Mouse (Mus musculus): ENCODE measurements around the gene 5430427O19Rik. TPM values are rescaled to one million over a fixed set of nuclear protein-coding genes. Genes with fewer than 3 reads are reported as not detected.

The 5430427O19Rik gene
- total RNA-seq, 1 experiment = 0.04 TPM

GRCm38 (mm10) chrX:85855938-85856337 lies 14.2 kb upstream of the 5430427O19Rik start:
- in situ Hi-C loops (cut with MboI; ENCODE audit: low sequenced_read_pairs in 2 of 2, unreplicated experiment in 2 of 2) = no loop called here
- H3K9ac ChIP-seq (ENCODE audit: insufficient read depth, low read depth, low read length, poor library complexity, severe bottlenecking) = no peak overlapping the region
- no peak overlapping the region for H3K4me3 ChIP-seq (ENCODE audit: insufficient read depth in 1 of 2, low read depth in 1 of 2, low read length in 2 of 2, poor library complexity in 1 of 2, severe bottlenecking in 1 of 2)
- no peak overlapping the region for H3K27ac ChIP-seq (ENCODE audit: insufficient read depth, low read depth, low read length, poor library complexity, severe bottlenecking)
- H3K36me3 ChIP-seq (ENCODE audit: control insufficient read depth, insufficient read depth, low read length, poor library complexity, severe bottlenecking) = no peaks in the 10 kb centered on the region
- H3K9me3 ChIP-seq (ENCODE audit: control insufficient read depth, insufficient read depth, low read depth, low read length) = no peaks in the 10 kb centered on the region
- TF ChIP-seq CHD2 (IDR thresholded peaks at IDR 0.05; ENCODE audit: low read depth, low read length) = no peak
- no peak for TF ChIP-seq MAFK (IDR thresholded peaks at IDR 0.05; ENCODE audit: insufficient read depth, low read depth, low read length)
- no peak for TF ChIP-seq ZNF384 (IDR thresholded peaks at IDR 0.05; ENCODE audit: low read depth, low read length)
- no peak for TF ChIP-seq ZC3H11A (IDR thresholded peaks at IDR 0.05; ENCODE audit: borderline replicate concordance, low read depth, low read length)
- no peaks in the 10 kb centered on the region for H3K4me1 ChIP-seq (ENCODE audit: control insufficient read depth in 2 of 2, insufficient read depth in 2 of 2, low read length in 2 of 2, poor library complexity in 1 of 2)
- DNase-seq (ENCODE audit: low read depth, low spot score) = no peak

- no peak for DNase-seq (ENCODE audit: low read depth, low spot score)
- H3K27ac ChIP-seq (ENCODE audit: insufficient read depth, low read depth, low read length, poor library complexity, severe bottlenecking) = no peak overlapping the region
- TF ChIP-seq ZNF384 (IDR thresholded peaks at IDR 0.05; ENCODE audit: low read depth, low read length) (no peak), MAFK (IDR thresholded peaks at IDR 0.05; ENCODE audit: insufficient read depth, low read depth, low read length) (no peak), CHD2 (IDR thresholded peaks at IDR 0.05; ENCODE audit: low read depth, low read length) (no peak), ZC3H11A (IDR thresholded peaks at IDR 0.05; ENCODE audit: borderline replicate concordance, low read depth, low read length) (no peak), HCFC1 (IDR thresholded peaks at IDR 0.05; ENCODE audit: borderline replicate concordance, insufficient read depth, low read length) (no peak)
- no peaks in the 10 kb centered on the region for H3K9me3 ChIP-seq (ENCODE audit: control insufficient read depth, insufficient read depth, low read depth, low read length)
- H3K36me3 ChIP-seq (ENCODE audit: control insufficient read depth, insufficient read depth, low read length, poor library complexity, severe bottlenecking) = no peaks in the 10 kb centered on the region
- no peaks in the 10 kb centered on the region for H3K4me1 ChIP-seq (ENCODE audit: control insufficient read depth in 2 of 2, insufficient read depth in 2 of 2, low read length in 2 of 2, poor library complexity in 1 of 2)
- no peak overlapping the region for H3K9ac ChIP-seq (ENCODE audit: insufficient read depth, low read depth, low read length, poor library complexity, severe bottlenecking)
- in situ Hi-C loops (cut with MboI; ENCODE audit: low sequenced_read_pairs in 2 of 2, unreplicated experiment in 2 of 2) = no loop called here
- H3K4me3 ChIP-seq (ENCODE audit: insufficient read depth in 1 of 2, low read depth in 1 of 2, low read length in 2 of 2, poor library complexity in 1 of 2, severe bottlenecking in 1 of 2) = no peak overlapping the region
Observed at GRCm38 (mm10) chrX:85857169-85857568, 13.0 kb upstream of the 5430427O19Rik start.

- Histone ChIP-seq H3K9ac (ENCODE audit: insufficient read depth, low read depth, low read length, poor library complexity, severe bottlenecking) (no peak overlapping the region), H3K27ac (ENCODE audit: insufficient read depth, low read depth, low read length, poor library complexity, severe bottlenecking) (no peak overlapping the region), H3K36me3 (ENCODE audit: control insufficient read depth, insufficient read depth, low read length, poor library complexity, severe bottlenecking) (no peaks in the 10 kb centered on the region), H3K4me1 (ENCODE audit: control insufficient read depth in 2 of 2, insufficient read depth in 2 of 2, low read length in 2 of 2, poor library complexity in 1 of 2) (no peaks in the 10 kb centered on the region), H3K4me3 (ENCODE audit: insufficient read depth in 1 of 2, low read depth in 1 of 2, low read length in 2 of 2, poor library complexity in 1 of 2, severe bottlenecking in 1 of 2) (no peak overlapping the region), H3K9me3 (ENCODE audit: control insufficient read depth, insufficient read depth, low read depth, low read length) (no peaks in the 10 kb centered on the region)
- no peak for TF ChIP-seq MAFK (IDR thresholded peaks at IDR 0.05; ENCODE audit: insufficient read depth, low read depth, low read length)
- DNase-seq (ENCODE audit: low read depth, low spot score) = no peak
- in situ Hi-C loops (cut with MboI; ENCODE audit: low sequenced_read_pairs in 2 of 2, unreplicated experiment in 2 of 2) = no loop called here
Observed at GRCm38 (mm10) chrX:85868079-85868478, 2.1 kb upstream of the 5430427O19Rik start.

- Histone ChIP-seq H3K36me3 (ENCODE audit: control insufficient read depth, insufficient read depth, low read length, poor library complexity, severe bottlenecking) (no peaks in the 10 kb centered on the region), H3K9ac (ENCODE audit: insufficient read depth, low read depth, low read length, poor library complexity, severe bottlenecking) (no peak overlapping the region), H3K4me3 (ENCODE audit: insufficient read depth in 1 of 2, low read depth in 1 of 2, low read length in 2 of 2, poor library complexity in 1 of 2, severe bottlenecking in 1 of 2) (no peak overlapping the region), H3K27ac (ENCODE audit: insufficient read depth, low read depth, low read length, poor library complexity, severe bottlenecking) (no peak overlapping the region), H3K9me3 (ENCODE audit: control insufficient read depth, insufficient read depth, low read depth, low read length) (no peaks in the 10 kb centered on the region), H3K4me1 (ENCODE audit: control insufficient read depth in 2 of 2, insufficient read depth in 2 of 2, low read length in 2 of 2, poor library complexity in 1 of 2) (no peaks in the 10 kb centered on the region)
- no peak for DNase-seq (ENCODE audit: low read depth, low spot score)
- TF ChIP-seq ZNF384 (IDR thresholded peaks at IDR 0.05; ENCODE audit: low read depth, low read length) = no peak
- no peak for TF ChIP-seq HCFC1 (IDR thresholded peaks at IDR 0.05; ENCODE audit: borderline replicate concordance, insufficient read depth, low read length)
- no peak for TF ChIP-seq CHD2 (IDR thresholded peaks at IDR 0.05; ENCODE audit: low read depth, low read length)
- TF ChIP-seq ZC3H11A (IDR thresholded peaks at IDR 0.05; ENCODE audit: borderline replicate concordance, low read depth, low read length) = no peak
- no peak for TF ChIP-seq MAFK (IDR thresholded peaks at IDR 0.05; ENCODE audit: insufficient read depth, low read depth, low read length)
- in situ Hi-C loops (cut with MboI; ENCODE audit: low sequenced_read_pairs in 2 of 2, unreplicated experiment in 2 of 2) = no loop called here
Observed at GRCm38 (mm10) chrX:85871371-85872056, 1.4 kb downstream of the 5430427O19Rik start.

- TF ChIP-seq HCFC1 (IDR thresholded peaks at IDR 0.05; ENCODE audit: borderline replicate concordance, insufficient read depth, low read length) (no peak), ZNF384 (IDR thresholded peaks at IDR 0.05; ENCODE audit: low read depth, low read length) (no peak), CHD2 (IDR thresholded peaks at IDR 0.05; ENCODE audit: low read depth, low read length) (no peak), ZC3H11A (IDR thresholded peaks at IDR 0.05; ENCODE audit: borderline replicate concordance, low read depth, low read length) (no peak), MAFK (IDR thresholded peaks at IDR 0.05; ENCODE audit: insufficient read depth, low read depth, low read length) (no peak)
Observed at GRCm38 (mm10) chrX:85874367-85874766, 4.2 kb downstream of the 5430427O19Rik start.

More at GRCm38 (mm10) chrX:85874367-85874766, 4.2 kb downstream of the 5430427O19Rik start:
- Histone ChIP-seq H3K9ac (ENCODE audit: insufficient read depth, low read depth, low read length, poor library complexity, severe bottlenecking) (no peak overlapping the region), H3K4me1 (ENCODE audit: control insufficient read depth in 2 of 2, insufficient read depth in 2 of 2, low read length in 2 of 2, poor library complexity in 1 of 2) (no peaks in the 10 kb centered on the region), H3K36me3 (ENCODE audit: control insufficient read depth, insufficient read depth, low read length, poor library complexity, severe bottlenecking) (no peaks in the 10 kb centered on the region), H3K4me3 (ENCODE audit: insufficient read depth in 1 of 2, low read depth in 1 of 2, low read length in 2 of 2, poor library complexity in 1 of 2, severe bottlenecking in 1 of 2) (no peak overlapping the region), H3K9me3 (ENCODE audit: control insufficient read depth, insufficient read depth, low read depth, low read length) (no peaks in the 10 kb centered on the region), H3K27ac (ENCODE audit: insufficient read depth, low read depth, low read length, poor library complexity, severe bottlenecking) (no peak overlapping the region)
- no peak for DNase-seq (ENCODE audit: low read depth, low spot score)
- in situ Hi-C loops (cut with MboI; ENCODE audit: low sequenced_read_pairs in 2 of 2, unreplicated experiment in 2 of 2) = no loop called here
